Mouse (Mus musculus): Measurements from ENCODE around the gene Ifitm7.
"Not testable (repeated sequence)": the region's sequence is repeated elsewhere in the genome, so short reads cannot be mapped to it uniquely, and the experiment has no call there.

DNA sequence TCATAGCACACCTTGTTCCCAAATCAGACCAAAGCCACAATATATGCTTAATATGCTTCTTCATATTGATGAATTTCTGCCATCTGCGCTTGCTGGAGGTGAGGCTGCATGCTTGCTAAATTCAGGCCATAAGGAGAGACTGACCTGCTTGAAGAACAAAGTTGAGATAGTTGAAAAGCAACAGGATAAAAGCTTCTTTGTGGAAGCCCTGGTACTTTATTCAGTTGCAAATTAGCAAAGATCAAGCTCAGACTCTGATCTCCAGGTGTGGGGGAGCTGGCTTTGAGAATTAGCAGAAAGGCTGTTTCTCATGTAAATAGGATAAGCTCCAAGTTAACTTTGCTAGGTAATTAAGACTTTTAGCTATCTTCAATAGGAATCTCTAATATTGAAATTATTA lies 9.7 kb downstream of the Ifitm7 start:
- not testable (repeated sequence) for TF ChIP-seq EP300 (IDR thresholded peaks at IDR 0.05; ENCODE audit: insufficient read depth, low read depth, low read length); POLR2A (IDR thresholded peaks at IDR 0.05; ENCODE audit: insufficient read depth, low read length); CTCF (IDR thresholded peaks at IDR 0.05; ENCODE audit: low read depth, low read length)
